Mouse (Mus musculus) telencephalon, adult 2 months (tissue): Measurements from ENCODE around the gene Ntng1.
A peak's percentile ranks its signal among the peaks of the same experiment; 100 is the strongest.
"Not testable (repeated sequence)": the region's sequence is repeated elsewhere in the genome, so short reads cannot be mapped to it uniquely, and the experiment has no call there.

ENCODE experiments used
- DNase-seq: peaks from one replicate; pipeline ENCODE4 v3.0.0-alpha.2; 2011; ENCODE audit warnings: low read depth, low spot score

Gene Ntng1

DNA sequence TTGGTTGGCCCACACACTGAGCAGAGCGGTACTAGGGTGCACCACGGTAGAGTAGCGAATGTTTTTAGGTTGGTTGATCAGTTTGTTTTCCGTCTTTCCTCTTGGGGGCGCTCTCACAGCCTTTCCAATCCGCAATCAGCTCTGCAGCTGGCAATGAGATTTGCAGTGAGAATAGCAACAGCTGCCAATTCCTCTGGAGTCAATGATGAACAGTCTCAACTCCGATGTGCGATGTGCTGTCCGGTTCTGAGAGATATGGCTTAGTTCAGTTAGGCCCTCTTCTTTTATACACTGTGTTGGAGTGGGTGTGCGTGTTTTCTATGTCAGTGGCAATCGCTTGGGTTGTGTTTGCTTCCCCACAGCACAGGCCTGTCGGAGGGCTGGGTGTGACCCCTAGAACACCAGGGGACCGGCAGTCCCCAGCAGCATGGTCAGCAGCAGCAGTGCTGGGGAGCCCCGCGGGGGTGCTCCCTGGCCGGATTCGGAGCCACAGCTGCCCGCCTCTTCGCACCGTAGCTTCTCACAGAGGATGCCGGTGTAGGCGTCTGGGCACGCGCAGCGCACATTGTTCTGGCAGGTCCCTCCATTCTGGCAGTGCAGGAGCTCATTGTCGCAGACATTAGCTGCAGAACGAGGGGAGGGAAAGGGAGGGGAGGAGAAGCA lies 361.4 kb downstream of the Ntng1 start:
- DNase-seq: peak; percentile 77

- DNase-seq: no peak
These were observed 361.9 kb downstream of the Ntng1 start for GRCm38 (mm10) chr3:109781917-109782288.

DNA sequence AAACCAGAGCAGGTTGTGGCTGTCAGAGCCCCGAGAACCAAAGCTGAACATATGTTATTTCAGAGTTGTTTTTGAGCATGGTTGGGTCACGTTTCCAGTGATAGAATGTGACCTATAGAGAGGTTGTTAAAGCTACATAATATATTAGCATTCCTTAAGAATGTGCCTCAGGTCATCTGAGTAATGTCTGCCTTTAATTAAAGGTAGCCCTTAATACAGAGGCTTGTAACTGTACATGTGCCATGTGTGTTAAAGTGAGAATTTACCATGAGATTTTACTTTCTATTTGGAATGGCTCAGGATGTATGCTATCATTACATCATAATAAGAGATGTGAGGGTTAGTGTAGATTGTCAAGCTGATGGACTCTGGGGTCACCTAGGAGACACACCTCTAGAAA lies 368.6 kb downstream of the Ntng1 start:
- DNase-seq: no peak

DNA sequence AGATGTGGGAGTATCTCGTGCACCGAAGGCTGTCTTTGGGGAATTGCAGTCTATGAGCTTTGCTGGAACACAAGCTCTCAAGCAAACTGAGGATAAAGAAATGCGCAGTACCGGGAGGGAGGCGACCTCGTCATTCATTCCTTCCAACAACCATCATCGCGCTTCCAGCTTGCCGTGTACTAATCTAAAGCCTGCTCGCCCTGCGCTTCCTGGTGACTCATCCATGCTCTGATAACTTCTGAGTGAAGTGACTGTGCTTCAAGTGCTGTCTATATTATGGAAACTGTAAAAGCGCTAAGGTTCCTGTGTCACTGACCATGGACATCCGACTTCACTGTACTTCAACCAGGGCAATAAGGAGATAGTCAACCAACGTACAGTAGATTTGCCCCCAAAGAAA lies 371.7 kb downstream of the Ntng1 start:
- no peak for DNase-seq

GRCm38 (mm10) chr3:109766939-109767338 lies 376.9 kb downstream of the Ntng1 start:
- no peak for DNase-seq

DNA sequence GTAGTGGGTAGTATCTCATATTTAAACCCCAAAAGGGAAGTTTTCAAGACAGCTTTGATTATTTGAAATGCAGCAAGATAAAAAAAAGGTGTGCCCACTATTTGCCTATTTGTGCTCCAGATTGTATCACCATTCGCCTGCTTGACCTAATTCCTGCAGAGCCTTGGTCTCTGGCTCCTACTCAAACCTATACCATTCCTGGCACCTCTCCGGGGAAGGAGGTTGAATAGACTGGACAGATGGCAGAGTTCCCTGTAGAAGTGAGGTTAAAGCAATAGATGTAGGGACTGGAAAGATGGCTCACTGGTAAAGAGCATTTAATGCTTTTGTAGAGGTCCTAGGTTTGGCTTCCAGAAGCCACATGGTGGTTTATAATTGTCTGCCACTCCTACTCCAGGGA lies 378.2 kb downstream of the Ntng1 start:
- DNase-seq: no peak

GRCm38 (mm10) chr3:109765141-109765540 lies 378.7 kb downstream of the Ntng1 start:
- DNase-seq: no peak

GRCm38 (mm10) chr3:109756426-109756825 lies 387.4 kb downstream of the Ntng1 start:
- no peak for DNase-seq

DNA sequence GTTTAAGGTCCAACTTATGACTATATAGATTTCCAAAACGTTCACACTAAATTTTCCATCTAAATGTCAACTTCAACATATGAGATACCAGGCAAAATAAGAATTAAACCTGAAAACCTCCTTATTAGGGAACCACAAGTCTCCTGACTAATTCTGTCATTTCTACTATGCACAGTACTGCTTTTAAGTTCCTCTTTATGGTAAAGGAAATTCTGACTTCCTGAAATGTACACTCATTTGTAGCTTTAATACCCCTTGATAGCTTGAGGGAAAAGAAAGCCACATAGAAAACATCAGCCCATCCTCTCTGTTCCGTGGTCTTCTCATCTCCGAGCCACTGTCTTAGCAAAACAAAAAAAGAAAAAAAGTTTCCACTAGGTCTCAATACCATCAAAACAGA lies 396.2 kb downstream of the Ntng1 start:
- DNase-seq: not testable (repeated sequence)

GRCm38 (mm10) chr3:109740466-109741102 lies 403.2 kb downstream of the Ntng1 start:
- DNase-seq: no peak

DNA sequence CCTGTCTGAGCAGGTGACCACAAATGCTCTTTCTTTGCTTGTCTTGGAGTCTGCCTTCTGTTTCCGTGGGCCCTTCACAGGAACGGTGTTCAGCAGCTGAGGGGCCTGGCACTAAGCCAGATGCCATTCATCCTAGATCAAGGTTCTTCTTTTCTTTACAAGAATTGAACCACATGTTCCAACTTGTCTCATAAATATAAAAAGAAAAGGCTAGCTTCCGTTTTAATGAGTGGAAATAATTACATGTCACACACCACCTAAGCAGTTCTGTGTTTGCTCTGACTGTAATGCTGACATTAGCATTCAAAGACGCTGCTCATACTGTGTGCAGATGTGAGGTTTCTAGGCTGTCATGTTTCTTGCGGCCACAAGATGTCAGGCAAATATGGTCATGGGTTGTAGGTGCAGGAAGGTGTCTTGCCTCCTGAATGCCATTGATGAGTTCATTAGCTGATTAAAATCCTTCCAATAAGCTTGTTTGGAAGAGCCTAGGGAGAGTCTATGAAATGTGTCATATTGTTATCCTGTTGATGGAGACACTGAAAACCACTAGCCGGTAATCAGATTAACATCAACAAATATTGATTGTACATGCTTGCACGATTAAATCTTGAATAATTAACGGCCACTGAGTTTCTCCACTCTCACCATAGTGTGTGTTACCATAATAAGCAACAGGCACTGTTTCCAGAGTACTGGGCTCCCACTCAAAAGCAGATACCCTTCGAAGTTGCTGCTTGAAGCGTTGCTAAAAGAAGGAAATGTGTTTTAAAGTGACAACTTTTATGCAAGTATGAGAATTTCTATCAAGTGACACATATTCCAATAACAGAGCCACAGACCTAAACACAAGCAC lies 411.3 kb downstream of the Ntng1 start:
- peak; percentile 31 for DNase-seq

DNA sequence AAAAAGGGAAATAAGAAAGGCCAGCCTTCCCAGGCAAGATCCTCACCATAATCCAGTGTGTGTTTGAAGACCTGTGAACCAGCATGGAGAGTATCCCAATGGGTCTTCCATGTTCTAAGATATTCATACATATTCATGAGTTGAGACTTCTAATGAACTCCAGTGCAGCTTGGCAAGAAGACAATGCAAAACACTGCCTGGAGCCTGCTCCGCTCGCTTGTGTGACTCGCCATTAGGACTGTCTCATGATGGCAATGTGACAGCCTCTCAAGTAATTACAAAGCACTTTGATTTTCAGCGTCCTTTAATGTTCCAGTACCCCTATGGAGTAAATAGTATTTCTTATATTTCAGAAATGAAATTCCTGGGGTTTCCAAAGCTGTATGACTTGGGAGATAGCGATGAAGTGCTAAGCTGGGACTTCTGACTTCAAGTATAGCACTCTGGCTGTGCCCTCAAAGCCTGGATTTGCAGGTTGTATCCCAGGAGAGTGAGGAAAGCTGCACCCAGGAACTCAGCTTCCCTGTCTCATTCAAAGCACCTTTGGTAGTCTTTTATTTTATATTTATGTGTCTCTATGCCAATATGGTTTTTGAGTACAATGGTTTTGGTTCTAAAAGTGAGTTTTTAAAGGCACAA lies 412.1 kb downstream of the Ntng1 start:
- no peak for DNase-seq
